29 mouse cellular contexts compared by ENCODE assay signal in the genomic region with DNA sequence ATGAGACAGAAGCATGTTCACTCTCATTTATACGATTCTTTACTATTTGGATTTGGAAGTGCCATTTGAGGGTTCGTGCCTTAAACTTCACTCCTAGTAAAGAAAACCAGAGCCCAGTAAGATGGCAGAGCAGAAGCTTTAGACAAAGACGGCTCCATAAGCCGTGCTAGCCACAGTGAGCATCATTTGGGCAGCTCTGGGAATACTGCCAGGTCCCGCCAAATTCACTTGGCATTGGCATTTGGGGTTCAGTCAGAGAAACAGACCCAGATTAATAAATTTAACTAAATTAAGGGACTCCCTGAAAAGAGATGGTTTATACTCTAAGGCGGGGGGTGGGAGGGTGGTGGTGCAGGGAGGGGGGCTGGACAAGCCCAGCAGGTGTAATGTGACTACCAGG.
DNase-seq lines count a peak whose midpoint lies in the region; ATAC-seq lines count a peak whose summit lies in the region.
"Had no signal": no experiment of that assay in that cellular context is flagged by ENCODE, and none has a peak within 500 bp of the region (broad histone marks: within the 10 kb centered on the region; RNA-seq: fewer than 3 reads in every experiment).

No protein-coding gene starts in this region.

- H3K27ac ChIP-seq in forebrain, embryonic 15.5 days (replicated peaks), result no peak overlapping the region
- no peak overlapping the region for H3K27ac ChIP-seq in forebrain, embryonic 10.5 days
- H3K27ac ChIP-seq: hindbrain, embryonic 13.5 days; kidney, embryonic 15.5 days; left cerebral cortex, adult 2 months; limb, embryonic 13.5 days; lung, embryonic 15.5 days; midbrain, embryonic 12.5 days; stomach, embryonic 15.5 days had no signal

- no peaks in the 10 kb centered on the region for H3K36me3 ChIP-seq in forebrain, embryonic 15.5 days
- H3K36me3 ChIP-seq in forebrain, embryonic 10.5 days (replicated peaks), result no peaks in the 10 kb centered on the region
- H3K36me3 ChIP-seq: heart, embryonic 12.5 days; kidney, embryonic 15.5 days; limb, embryonic 13.5 days; lung, embryonic 15.5 days; midbrain, embryonic 12.5 days; stomach, embryonic 15.5 days had no signal

- H3K27me3 ChIP-seq in forebrain, embryonic 15.5 days, result no peaks in the 10 kb centered on the region
- no peaks in the 10 kb centered on the region for H3K27me3 ChIP-seq in forebrain, embryonic 10.5 days (ENCODE audit: poor library complexity, severe bottlenecking)
- H3K27me3 ChIP-seq: CH12.LX; heart, embryonic 12.5 days; hindbrain, embryonic 13.5 days; kidney, embryonic 15.5 days; limb, embryonic 13.5 days; lung, embryonic 15.5 days; megakaryocyte, embryonic 14.5 days; midbrain, embryonic 12.5 days; stomach, embryonic 15.5 days had no signal

- no peaks in the 10 kb centered on the region for H3K4me1 ChIP-seq in forebrain, embryonic 15.5 days
- no peaks in the 10 kb centered on the region for H3K4me1 ChIP-seq in forebrain, embryonic 10.5 days
- H3K4me1 ChIP-seq: heart, embryonic 12.5 days; hindbrain, embryonic 13.5 days; kidney, embryonic 15.5 days; limb, embryonic 13.5 days; lung, embryonic 15.5 days; megakaryocyte, embryonic 14.5 days; midbrain, embryonic 12.5 days; stomach, embryonic 15.5 days had no signal

- H3K9me3 ChIP-seq in forebrain, embryonic 15.5 days, result no peaks in the 10 kb centered on the region
- no peaks in the 10 kb centered on the region for H3K9me3 ChIP-seq in forebrain, embryonic 10.5 days
- H3K9me3 ChIP-seq: heart, embryonic 12.5 days; hindbrain, embryonic 13.5 days; kidney, embryonic 15.5 days; limb, embryonic 13.5 days; lung, embryonic 15.5 days; megakaryocyte, embryonic 14.5 days; midbrain, embryonic 12.5 days; stomach, embryonic 15.5 days had no signal

- DNase-seq in adrenal gland, postnatal 10 days, result peak; percentile 10
- DNase-seq in adrenal gland, adult 18-20 months (ENCODE audit: low spot score in 2 of 2), result no peak
- DNase-seq in forebrain, embryonic 10.5 days (ENCODE audit: extremely low spot score, low spot score), result no peak
- peak; percentile 24 for DNase-seq in right cerebral cortex, postnatal 4 days
- no peak for DNase-seq in right cerebral cortex, adult 2 months (ENCODE audit: low spot score in 2 of 2)
- peak; percentile 10 to 17 for DNase-seq in cerebellum, postnatal 14 days
- no peak for DNase-seq in lung, postnatal 10 days
- DNase-seq: adrenal gland, postnatal 25 days; gastrocnemius, postnatal 14 days; heart, adult 11 months; heart, postnatal 4 days; kidney, adult 11 months; kidney, postnatal 25 days; lung, postnatal 36 days; right cerebral cortex, postnatal 14 days had no signal

- H3K4me3 ChIP-seq in forebrain, embryonic 15.5 days, result no peak overlapping the region
- H3K4me3 ChIP-seq in forebrain, embryonic 10.5 days, result no peak overlapping the region
- H3K4me3 ChIP-seq: erythroblast, embryonic 14.5 days; heart, embryonic 12.5 days; hindbrain, embryonic 13.5 days; kidney, embryonic 15.5 days; left cerebral cortex, adult 2 months; limb, embryonic 13.5 days; lung, embryonic 15.5 days; megakaryocyte, embryonic 14.5 days; midbrain, embryonic 12.5 days; stomach, embryonic 15.5 days had no signal

- no peak overlapping the region for H3K9ac ChIP-seq in forebrain, embryonic 15.5 days (replicated peaks)
- H3K9ac ChIP-seq: heart, embryonic 12.5 days; hindbrain, embryonic 13.5 days; kidney, embryonic 15.5 days; limb, embryonic 13.5 days; lung, embryonic 15.5 days; midbrain, embryonic 12.5 days; stomach, embryonic 15.5 days had no signal

- no peak overlapping the region for H3K4me2 ChIP-seq in forebrain, embryonic 15.5 days (replicated peaks)
- H3K4me2 ChIP-seq: heart, embryonic 12.5 days; hindbrain, embryonic 13.5 days; kidney, embryonic 15.5 days; limb, embryonic 13.5 days; liver, embryonic 11.5 days; lung, embryonic 15.5 days; midbrain, embryonic 12.5 days; stomach, embryonic 15.5 days had no signal

- 32% methylated on average over 6 of the region's 6 CpGs for WGBS in forebrain, embryonic 15.5 days
- whole genome bisulfite sequencing in forebrain, embryonic 10.5 days, result 91% methylated on average over 6 of the region's 6 CpGs

- ATAC-seq in forebrain, embryonic 15.5 days (replicated peaks), result 0 out of 2 replicates have a peak, but pooled peaks have one; percentile 57
- ATAC-seq: inflammation-experienced regulatory T-cells, adult 6 months had no signal

Comparison
In these comparisons a context has a peak if more than half of its experiments do, and no peak if none do; other contexts are left out.
1. DNase-seq: peak in adrenal gland, postnatal 10 days (single experiment), right cerebral cortex, postnatal 4 days (single experiment) and cerebellum, postnatal 14 days (2 of 2); none in adrenal gland, adult 18-20 months (0 of 2), forebrain, embryonic 10.5 days (single experiment), right cerebral cortex, adult 2 months (0 of 2) and lung, postnatal 10 days (single experiment).